Mouse (Mus musculus): ENCODE measurements around the gene Fam104a. TPM values are rescaled to one million over a fixed set of nuclear protein-coding genes. Genes with fewer than 3 reads are reported as not detected.
A peak's percentile ranks its signal among the peaks of the same experiment; 100 is the strongest.

The Fam104a gene
- total RNA-seq, 2 experiments from 2014 or later = 32.5 to 33.5 TPM

DNA sequence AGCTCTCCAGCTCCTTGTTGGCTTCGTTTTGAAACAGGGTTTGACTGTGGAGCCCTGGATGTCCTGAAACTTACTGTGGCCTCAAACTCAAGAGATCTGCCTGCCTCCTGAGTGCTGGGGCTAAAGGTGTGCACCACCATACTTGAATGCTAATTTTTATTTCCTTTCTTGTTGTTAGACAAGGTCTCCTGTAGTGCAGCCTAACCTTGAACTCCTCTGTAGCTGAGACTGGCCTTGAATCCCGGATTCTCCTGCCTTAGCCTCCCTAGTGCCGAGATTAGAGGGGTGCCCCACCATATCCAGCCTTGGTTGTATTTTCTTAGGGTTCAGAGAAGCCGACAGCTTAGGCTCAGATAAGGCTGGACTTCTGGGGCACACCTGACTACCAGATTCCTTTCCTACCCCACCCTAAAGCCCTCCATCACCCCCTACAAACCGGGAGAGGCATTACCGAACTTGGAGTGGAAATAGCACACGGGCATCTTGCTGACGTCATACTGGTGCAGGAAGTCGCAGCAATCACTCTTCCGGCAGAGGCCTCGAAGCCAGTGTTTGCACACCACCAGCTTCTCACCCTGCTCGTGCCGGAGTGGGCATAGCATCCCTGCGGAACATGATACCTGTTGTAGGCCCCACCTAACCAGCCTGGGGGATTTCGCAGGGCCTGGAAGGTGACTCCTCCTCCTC, 22.2 kb upstream of the Fam104a start:
- no peak for DNase-seq (ENCODE audit: low spot score in 2 of 2)

DNA sequence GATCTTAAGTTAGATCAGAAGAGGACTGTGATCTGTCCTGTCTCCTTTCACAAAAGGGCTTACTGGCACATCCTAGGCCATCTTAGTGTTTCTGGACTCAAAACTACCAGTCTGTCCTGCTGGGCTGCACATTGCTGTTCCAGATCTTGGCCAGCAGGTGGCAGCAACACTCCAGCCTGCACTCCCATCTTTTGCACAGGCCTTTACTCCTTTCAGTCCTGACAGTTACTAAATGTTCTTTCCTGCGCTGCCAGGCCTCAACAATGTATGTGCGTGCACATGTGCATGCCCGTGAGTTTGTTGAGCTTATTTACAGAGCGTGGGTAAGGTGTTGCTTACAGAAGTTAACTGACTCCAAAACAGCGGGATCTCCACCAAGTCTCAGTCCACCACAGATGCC, 19.8 kb upstream of the Fam104a start:
- peak; percentile 39 to 59 for DNase-seq (ENCODE audit: low spot score in 2 of 2)

GRCm38 (mm10) chr11:113699643-113700042, 15.7 kb upstream of the Fam104a start:
- no peak for DNase-seq (ENCODE audit: low spot score in 2 of 2)

GRCm38 (mm10) chr11:113698013-113698545, 14.1 kb upstream of the Fam104a start:
- DNase-seq (ENCODE audit: low spot score in 2 of 2) = no peak

GRCm38 (mm10) chr11:113697571-113697970, 13.6 kb upstream of the Fam104a start:
- DNase-seq (ENCODE audit: low spot score in 2 of 2) = no peak

- no peak for DNase-seq (ENCODE audit: low spot score in 2 of 2)
Observed at GRCm38 (mm10) chr11:113691851-113692250, 7.9 kb upstream of the Fam104a start.

DNA sequence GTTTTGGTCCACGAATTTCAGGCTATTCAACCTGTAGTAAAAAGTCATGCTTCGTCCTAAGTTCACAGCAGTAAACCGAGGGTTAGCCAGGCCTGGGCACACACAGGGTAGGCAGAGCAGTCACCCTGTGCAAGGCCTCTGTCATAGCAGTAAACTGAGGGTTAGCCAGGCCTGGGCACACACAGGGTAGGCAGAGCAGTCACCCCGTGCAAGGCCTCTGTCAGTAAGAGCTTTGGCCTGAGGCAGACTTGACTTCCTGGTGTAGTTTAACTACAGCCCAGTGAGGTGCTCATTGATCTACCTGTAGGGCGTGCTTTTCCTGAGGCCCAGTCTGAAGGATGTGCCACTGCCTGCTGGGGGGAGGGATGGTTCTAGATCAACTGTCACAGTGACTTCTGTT, 7.4 kb upstream of the Fam104a start:
- DNase-seq (ENCODE audit: low spot score in 2 of 2) = no peak

DNA sequence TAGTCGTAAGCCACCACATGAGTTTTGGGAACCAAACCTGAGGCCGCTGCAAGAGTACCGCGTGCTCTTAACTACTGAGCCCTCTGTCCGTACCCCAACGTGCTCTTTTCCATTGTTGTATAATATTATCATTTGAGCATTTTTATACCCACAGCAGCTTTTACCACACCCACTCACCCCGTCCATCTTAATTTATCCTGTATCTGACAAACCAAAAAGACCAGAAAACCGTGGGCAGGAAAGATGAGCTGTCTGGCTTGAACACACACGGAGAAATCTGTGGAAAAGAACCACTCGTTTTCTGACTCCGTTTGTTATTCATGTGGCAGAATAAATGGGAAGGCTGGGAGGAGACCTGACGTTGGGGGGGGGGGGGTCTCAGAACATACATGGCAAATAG, 6.6 kb upstream of the Fam104a start:
- DNase-seq (ENCODE audit: low spot score in 2 of 2) = no peak

GRCm38 (mm10) chr11:113687031-113687430, 3.1 kb upstream of the Fam104a start:
- DNase-seq (ENCODE audit: low spot score in 2 of 2) = no peak

GRCm38 (mm10) chr11:113684707-113685426, 912 bp upstream of the Fam104a start:
- no peak for DNase-seq (ENCODE audit: low spot score in 2 of 2)

GRCm38 (mm10) chr11:113683627-113683956, 363 bp downstream of the Fam104a start:
- peak in 1 of 2 experiments; percentile 23 for DNase-seq (ENCODE audit: low spot score in 2 of 2)

DNA sequence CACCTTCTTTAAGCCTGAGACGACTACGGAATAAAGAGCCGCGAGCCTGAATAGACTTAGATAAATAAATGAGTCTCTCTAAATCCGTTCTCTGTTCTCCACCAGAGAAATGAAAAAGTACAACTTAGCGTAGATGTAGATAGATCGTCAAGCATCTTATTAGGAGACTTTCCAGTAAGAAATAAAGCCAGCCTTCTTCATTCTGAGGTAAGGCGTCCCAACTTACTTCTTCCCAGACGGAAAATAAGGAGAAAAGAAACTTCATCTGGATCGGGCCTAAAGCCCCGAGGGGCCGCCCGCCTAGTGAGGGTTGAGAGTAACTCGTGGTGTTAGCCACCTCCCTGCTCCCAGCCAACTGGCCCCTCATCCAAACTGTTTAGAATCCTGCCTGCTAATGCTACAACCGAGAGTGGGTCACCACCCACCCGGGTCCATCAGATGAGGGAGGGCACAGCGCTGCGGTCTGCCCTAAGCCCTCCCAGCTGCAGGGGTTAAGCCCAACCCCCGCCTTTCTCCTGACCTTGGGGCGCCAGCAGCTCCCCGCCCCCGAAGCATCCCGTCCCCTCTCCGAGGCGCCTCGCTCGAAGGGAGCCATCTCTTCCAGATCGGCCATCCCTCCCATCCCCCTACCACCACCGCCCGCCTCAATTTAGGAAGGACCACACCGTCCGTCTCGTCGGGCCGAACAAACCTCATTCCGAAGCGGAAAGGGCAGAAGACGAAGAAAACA, 893 bp downstream of the Fam104a start:
- DNase-seq (ENCODE audit: low spot score in 2 of 2) = peak; percentile 50 to 51

DNA sequence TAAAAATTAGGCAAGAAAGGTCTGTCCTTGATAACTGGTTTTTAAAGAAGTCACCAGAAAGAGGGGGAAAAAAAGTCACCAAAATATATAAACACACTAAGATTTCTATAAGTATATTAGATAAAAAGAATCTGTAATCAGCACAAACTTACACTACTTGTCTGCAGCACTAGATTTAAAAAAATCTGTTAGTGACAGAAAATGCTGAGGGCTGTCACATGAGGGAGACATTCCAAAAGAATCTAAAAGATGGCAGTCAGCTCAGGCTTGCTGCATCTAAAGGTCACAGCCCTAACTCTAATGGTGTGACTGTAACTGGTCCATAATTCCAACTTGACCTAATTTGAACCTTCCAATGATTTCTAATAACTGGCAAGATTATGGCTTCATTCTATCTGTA, 2.0 kb downstream of the Fam104a start:
- no peak for DNase-seq (ENCODE audit: low spot score in 2 of 2)

DNA sequence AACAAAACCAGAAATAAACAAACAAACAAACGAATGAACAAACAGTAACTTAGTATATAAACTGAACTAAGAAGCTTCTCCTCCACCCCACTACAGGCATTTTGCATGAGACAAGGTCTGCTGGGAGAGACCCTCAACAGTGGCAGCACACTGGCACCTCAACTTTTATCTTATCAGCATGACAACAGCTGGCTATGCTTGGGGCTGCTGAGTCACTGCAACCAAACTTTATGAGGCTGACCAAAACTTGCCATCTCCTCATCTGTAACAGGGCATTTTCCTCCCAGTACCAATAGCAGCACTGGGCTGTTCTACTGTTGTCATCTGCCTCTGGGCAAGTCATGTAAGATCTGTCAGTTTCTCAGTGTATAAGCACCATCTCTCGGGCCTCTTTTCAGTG, 3.0 kb downstream of the Fam104a start:
- no peak for DNase-seq (ENCODE audit: low spot score in 2 of 2)

DNA sequence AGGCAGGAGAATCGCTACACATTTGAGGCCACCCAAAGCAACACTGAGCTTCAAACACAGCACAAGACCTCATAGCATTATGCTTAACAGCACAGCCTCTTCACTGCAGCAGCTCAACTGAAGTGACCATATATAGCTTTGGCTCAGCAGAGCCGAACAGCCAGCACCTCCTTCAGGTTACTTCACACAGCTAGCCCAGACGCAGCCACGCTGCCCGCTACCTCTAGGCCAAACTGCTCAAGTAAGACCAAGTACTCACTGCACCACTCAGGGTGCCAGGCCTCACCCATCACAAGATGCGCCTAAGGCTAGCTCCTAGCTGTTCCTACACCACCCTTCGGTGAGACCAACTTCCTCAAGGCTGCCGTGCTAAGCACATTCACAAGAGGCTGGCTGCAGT, 5.6 kb downstream of the Fam104a start:
- DNase-seq (ENCODE audit: low spot score in 2 of 2) = no peak

DNA sequence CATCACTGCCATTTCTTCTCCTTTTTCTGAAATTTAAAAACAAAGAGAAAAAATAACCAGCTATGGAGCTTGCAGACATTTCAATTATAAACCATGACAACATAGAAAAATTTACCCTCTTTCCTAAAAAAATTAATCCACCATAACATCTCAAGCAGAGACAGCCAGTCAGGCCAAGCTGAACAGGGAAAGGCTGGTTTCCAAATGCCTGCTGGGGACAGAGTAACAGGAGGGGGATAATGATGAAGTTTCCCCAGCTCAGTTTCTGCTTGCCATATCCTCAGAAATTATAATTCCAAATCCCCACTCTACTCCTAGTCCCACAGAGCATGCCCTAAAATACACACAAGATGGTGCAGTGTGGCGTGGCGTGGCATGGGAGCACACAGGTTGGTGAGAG, 6.6 kb downstream of the Fam104a start:
- no peak for DNase-seq (ENCODE audit: low spot score in 2 of 2)

DNA sequence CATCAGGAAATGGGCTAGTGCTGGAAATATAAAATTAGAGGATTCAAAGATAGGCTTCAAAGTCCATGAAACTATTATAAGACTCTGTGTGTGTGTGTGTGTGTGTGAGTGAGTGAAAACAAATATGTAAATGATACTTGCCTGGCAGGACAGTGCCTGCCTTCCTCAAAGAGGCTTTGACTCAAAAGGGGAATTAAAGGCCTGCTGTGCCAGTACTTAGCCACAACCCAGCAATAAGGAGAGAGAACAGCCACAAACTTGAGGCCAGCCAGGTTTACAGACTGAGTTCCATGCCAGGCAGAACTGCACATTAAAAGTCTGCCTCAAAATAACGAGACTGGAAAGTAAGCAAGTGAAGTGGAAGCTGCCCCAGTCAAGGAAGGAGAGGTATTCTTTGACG, 7.1 kb downstream of the Fam104a start:
- DNase-seq (ENCODE audit: low spot score in 2 of 2) = no peak

DNA sequence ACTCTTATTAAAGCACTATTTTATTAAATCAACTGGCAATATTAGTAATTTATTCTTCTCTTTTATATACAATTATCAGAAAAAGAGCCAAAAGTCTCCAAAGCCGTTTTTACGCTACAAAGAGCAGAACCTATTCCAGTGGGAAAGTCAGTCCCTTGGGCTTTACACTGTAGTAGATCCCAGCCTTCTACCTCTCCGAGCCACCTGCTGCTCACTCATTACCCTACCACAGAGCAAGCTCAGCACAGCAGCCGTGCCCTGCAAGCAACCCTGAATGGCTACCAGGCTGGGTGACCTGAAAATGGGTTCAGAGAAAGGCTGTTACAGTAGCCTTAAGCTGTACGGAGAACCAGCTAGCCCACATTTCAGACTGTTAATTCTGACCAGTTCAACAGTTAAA, 9.4 kb downstream of the Fam104a start:
- DNase-seq (ENCODE audit: low spot score in 2 of 2) = no peak

DNA sequence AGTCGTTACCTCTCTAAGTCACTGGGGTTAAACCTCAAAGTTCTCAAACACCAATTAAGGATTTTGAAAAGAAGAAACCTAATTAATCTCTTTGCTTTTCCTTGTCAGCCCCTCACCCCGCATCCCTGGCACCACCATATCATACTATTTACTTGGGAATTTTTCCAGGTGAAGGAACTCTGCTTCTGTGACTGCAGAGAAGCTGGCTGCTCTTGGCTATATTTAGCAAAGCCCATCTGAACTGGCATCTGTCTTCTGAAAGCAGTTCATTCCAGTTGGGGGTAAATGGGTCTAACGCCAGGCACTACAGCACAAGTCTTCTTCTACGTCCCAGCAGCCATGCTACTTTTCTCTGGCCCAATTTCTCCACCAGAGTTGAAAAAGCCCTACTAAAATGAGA, 10.3 kb downstream of the Fam104a start:
- no peak for DNase-seq (ENCODE audit: low spot score in 2 of 2)

DNA sequence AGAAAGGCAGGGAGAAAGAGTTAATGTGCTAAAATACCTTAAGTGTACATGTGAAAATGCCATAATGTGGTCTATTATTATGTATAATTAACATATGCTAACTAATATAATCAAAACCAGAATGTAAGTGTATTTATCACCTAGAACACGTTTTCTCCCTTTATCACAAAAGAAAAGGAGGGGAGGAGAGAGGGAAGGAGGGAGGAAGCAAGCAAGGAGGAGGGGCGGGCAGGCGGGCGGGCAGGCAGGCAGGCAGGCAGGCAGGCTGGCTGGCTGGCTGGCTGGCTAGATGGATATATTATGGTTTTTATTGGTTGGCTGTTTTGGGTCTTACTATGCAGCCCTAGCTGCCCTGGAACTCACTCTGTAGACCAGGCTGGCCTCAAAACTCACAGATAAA, 14.2 kb downstream of the Fam104a start:
- no peak for DNase-seq (ENCODE audit: low spot score in 2 of 2)

GRCm38 (mm10) chr11:113668857-113669256, 15.1 kb downstream of the Fam104a start:
- DNase-seq (ENCODE audit: low spot score in 2 of 2) = no peak

- no peak for DNase-seq (ENCODE audit: low spot score in 2 of 2)
Observed at GRCm38 (mm10) chr11:113667704-113668103, 16.3 kb downstream of the Fam104a start.

All from adrenal gland, postnatal 4 days (tissue).